Mouse (Mus musculus): Measurements from ENCODE around the gene Npr2.

DNA sequence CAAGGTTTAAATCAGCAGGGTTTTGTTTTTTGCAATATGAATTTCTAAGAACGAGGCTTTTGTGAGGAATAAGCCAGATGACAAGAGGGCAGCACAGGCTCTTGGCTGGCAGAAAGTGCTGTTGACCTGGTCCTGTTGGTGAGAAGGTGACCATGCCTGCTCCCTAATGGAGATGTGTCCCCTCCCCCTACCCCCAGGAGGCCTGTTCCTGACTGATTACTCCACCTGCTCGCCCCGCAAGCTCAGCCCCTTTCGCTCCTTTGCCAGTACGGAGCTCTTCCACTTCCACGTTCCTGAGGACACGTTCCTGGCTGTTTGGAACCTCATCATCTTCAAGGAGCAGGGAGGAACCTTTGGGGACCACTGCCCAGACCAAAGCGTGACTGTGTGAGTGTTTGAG lies 42.0 kb downstream of the Npr2 start:
- no peak for TF ChIP-seq POLR2A (IDR thresholded peaks at IDR 0.05; ENCODE audit: control insufficient read depth, low read depth, low read length)
- TF ChIP-seq CTCF (IDR thresholded peaks at IDR 0.05; ENCODE audit: control insufficient read depth, insufficient read depth, insufficient replicate concordance, low read depth, low read length): no peak
